10 mouse cellular contexts compared by ENCODE assay signal in the genomic region with DNA sequence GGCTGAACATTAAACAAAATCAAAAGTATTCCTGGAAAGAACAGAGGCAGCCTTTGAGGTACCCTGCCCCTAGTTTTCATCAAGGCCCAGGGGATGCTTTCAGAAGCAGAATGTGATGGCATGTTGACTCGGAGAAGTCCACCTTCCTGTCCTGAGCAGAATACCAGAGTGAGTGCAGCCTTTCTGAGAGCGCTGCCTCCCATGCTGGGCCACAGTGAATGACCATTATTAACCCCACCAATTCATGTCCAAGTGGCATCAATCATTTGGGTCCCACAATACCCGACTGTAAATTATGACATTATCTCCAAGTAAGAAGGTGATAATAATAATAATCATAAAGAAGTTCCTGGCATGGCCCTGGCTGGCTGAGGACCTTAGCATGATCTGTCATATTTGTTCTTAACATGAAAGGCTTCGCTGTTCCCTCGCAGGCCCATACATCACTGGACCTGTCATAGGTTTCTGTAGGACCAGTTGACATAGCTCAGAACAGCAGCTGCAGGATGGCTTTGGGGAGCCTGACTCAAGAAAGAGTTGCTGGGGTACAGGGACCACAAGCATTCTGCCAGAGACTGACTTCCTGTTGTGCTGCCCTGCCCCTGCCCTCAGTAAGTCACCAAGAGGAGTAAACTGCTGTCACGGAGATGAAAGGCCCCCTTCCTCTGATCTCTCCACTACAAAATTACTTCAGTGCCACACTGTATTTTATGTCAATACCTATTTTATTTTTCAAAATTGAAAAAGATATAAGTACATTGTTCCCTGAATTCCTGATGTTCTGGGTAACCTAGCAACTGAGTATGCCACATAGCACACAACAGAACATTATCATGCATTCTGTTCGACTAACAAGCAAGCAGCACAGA.
DNase-seq lines count a peak whose midpoint lies in the region; ATAC-seq and TF ChIP-seq lines count a peak whose summit lies in the region.
"Had no signal": no experiment of that assay in that cellular context is flagged by ENCODE, and none has a peak within 500 bp of the region (broad histone marks: within the 10 kb centered on the region; RNA-seq: fewer than 3 reads in every experiment).

No protein-coding gene starts in this region.

- peak; percentile 85 for ATAC-seq in hindbrain, embryonic 15.5 days (ENCODE audit: low FRiP score, low read depth)
- peak; percentile 85 for ATAC-seq in neural tube, embryonic 13.5 days (ENCODE audit: low read depth)
- ATAC-seq: liver, postnatal 0 days had no signal

- peak overlapping the region; percentile 71 for H3K27ac ChIP-seq in hindbrain, embryonic 15.5 days (replicated peaks)
- peak overlapping the region; percentile 88 for H3K27ac ChIP-seq in neural tube, embryonic 13.5 days (replicated peaks)
- H3K27ac ChIP-seq: stomach, embryonic 15.5 days had no signal

- 26% methylated on average over 7 of the region's 7 CpGs for whole genome bisulfite sequencing in hindbrain, embryonic 15.5 days
- WGBS in neural tube, embryonic 13.5 days, result 17% methylated on average over 7 of the region's 7 CpGs

- no peak for TF ChIP-seq POLR2A in brain, embryonic 14.5 days (IDR thresholded peaks at IDR 0.05; ENCODE audit: borderline replicate concordance, extremely low read depth, insufficient read depth, insufficient read length, poor library complexity, severe bottlenecking)

- no peak overlapping the region for H3K9ac ChIP-seq in hindbrain, embryonic 15.5 days
- H3K9ac ChIP-seq in neural tube, embryonic 13.5 days, result no peak overlapping the region
- H3K9ac ChIP-seq: liver, postnatal 0 days; stomach, embryonic 15.5 days had no signal

- no peaks in the 10 kb centered on the region for H3K36me3 ChIP-seq in hindbrain, embryonic 15.5 days
- no peaks in the 10 kb centered on the region for H3K36me3 ChIP-seq in neural tube, embryonic 13.5 days
- H3K36me3 ChIP-seq: stomach, embryonic 15.5 days had no signal

- H3K4me1 ChIP-seq in hindbrain, embryonic 15.5 days (replicated peaks), result peaks cover 21% of the 10 kb centered on the region
- H3K4me1 ChIP-seq in neural tube, embryonic 13.5 days (replicated peaks), result peaks cover 39% of the 10 kb centered on the region
- H3K4me1 ChIP-seq: stomach, embryonic 15.5 days had no signal

- no peak overlapping the region for H3K4me3 ChIP-seq in hindbrain, embryonic 15.5 days
- H3K4me3 ChIP-seq in neural tube, embryonic 13.5 days, result no peak overlapping the region
- H3K4me3 ChIP-seq: stomach, embryonic 15.5 days had no signal

- no peak for TF ChIP-seq CTCF in brain, embryonic 14.5 days (IDR thresholded peaks at IDR 0.05; ENCODE audit: borderline replicate concordance, extremely low read depth, insufficient read depth, insufficient read length)

- no peaks in the 10 kb centered on the region for H3K9me3 ChIP-seq in hindbrain, embryonic 15.5 days
- H3K9me3 ChIP-seq in neural tube, embryonic 13.5 days, result no peaks in the 10 kb centered on the region
- H3K9me3 ChIP-seq: stomach, embryonic 15.5 days had no signal

- intact Hi-C loops in gastrocnemius, postnatal 14 days (cut with DNase I; ENCODE audit: low total_unique reads), result no loop called here
- intact Hi-C loops in left cerebral cortex, postnatal 4 days (cut with DNase I), result no loop called here

- H3K27me3 ChIP-seq in hindbrain, embryonic 15.5 days, result no peaks in the 10 kb centered on the region
- H3K27me3 ChIP-seq in neural tube, embryonic 13.5 days, result no peaks in the 10 kb centered on the region
- H3K27me3 ChIP-seq: stomach, embryonic 15.5 days had no signal

- peak; percentile 66 for DNase-seq in brain, embryonic 14.5 days (ENCODE audit: low read depth)
- DNase-seq in embryo, embryonic 11 days, result peak; percentile 53
- no peak for DNase-seq in testis, postnatal 10 days (ENCODE audit: low spot score)
- DNase-seq in gastrocnemius, postnatal 14 days, result no peak
- no peak for DNase-seq in left cerebral cortex, postnatal 4 days
- DNase-seq: liver, postnatal 0 days; right cerebral cortex, adult 18-20 months had no signal

- H3K4me2 ChIP-seq in hindbrain, embryonic 15.5 days, result no peak overlapping the region
- H3K4me2 ChIP-seq in neural tube, embryonic 13.5 days, result no peak overlapping the region
- H3K4me2 ChIP-seq: stomach, embryonic 15.5 days had no signal

Comparison
In these comparisons a context has a peak if more than half of its experiments do, and no peak if none do; other contexts are left out.
1. DNase-seq: peak in brain, embryonic 14.5 days (single experiment) and embryo, embryonic 11 days (single experiment); none in testis, postnatal 10 days (single experiment), gastrocnemius, postnatal 14 days (single experiment) and left cerebral cortex, postnatal 4 days (single experiment).